Mouse (Mus musculus) gastrocnemius, postnatal 10 days (tissue): ENCODE results near the gene Ly6g6c. TPM values are rescaled to one million over a fixed set of nuclear protein-coding genes. Genes with fewer than 3 reads are reported as not detected.

Experiments
- DNase-seq: peaks from one replicate; pipeline ENCODE4 v3.0.0; 2021; ENCODE audit warnings: mixed read lengths
- total RNA-seq, 2 experiments: library from RNA; stranded (reverse); gene quantifications; 2 replicates each; pipeline ENCODE4 v1.2.3; 2021

The Ly6g6c gene
- total RNA-seq, 2 experiments from 2014 or later, result not detected

DNA sequence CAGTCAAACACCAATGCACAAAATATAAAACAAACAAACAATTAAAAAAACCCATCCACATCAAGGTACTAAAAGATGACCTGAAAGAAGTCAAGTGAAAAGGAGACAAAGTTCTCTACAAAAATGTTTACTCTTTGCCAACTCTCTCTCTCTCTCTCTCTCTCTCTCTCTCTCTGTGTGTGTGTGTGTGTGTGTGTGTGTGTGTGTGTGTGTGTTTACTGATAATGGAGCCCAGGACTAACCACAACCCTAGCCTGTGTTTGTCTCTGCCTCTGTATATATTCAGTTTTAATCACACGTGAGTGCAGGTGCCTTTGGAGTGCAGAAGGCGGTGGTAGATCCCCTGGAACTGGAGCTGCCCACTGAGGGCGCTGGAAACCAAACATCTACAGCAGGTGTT lies 8.1 kb upstream of the Ly6g6c start:
- no peak for DNase-seq

DNA sequence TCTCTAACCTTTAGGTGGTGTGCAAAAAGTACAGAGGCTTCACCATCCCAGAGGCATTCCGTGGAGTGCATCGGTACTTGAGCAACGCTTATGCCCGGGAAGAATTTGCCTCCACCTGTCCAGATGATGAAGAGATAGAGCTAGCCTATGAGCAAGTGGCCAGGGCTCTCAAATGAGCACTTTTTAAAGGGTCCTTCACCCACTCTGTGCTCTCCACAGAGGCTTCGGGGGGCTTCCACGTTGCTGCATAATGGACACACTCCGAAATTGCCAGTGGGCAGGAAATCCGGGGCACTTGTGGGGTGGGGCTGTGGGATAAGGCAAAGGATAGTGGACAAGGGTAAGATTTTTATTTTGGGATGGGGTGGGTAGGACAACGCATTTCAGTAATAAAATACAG lies 6.9 kb upstream of the Ly6g6c start:
- no peak for DNase-seq

DNA sequence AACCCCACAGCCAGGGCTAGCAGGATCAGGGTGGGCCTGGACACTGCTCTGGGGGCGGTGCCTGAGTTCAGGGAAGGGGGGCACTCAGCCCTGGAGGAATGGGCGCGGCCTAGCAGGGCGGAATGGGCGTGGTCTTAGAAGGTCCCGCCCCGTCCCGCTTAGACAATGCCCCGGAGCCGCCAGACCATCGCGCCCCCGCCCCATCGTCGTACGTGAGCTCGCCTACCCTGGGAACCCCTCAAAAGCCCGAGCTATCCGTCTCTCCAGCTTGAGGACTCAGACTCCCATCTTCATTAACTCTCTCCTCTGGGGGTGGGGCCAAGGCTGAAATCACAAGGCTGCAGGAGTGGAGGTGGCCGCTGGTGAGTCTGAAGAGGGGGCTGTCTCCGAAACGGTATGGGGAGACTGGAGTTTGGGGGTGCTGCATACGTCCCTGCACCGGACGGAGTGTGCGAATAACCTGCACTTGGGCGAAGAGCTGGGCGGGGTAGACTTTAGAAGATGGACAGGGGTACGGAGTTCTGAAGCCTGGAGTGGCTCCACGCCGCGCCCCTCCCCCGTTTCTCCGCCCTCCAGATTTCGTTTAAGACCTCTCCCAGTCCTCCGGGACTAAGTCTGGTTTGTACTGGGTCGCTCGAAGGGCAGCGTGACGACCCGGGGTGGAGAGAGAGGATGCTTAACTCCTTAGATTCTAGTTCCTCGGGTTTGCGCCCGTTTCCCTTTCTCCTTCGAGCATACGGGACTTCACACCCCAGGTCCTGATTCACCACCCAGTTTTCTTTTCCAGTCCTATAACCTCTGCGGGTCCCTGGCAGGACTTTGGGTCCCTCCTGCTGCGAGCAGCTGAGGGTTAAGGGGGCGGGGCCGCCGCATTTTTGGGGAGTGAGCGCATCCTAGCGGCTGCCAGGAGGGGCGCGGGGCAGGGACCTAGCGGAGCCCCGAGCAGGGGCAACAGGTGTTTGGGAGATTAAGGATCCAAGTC lies 6.0 kb upstream of the Ly6g6c start, which contains the start of gene Ddah2:
Gene Ddah2, plus strand, starts transcription at position 125 of the 982 bp plus-strand sequence.
- DNase-seq, result peak; percentile 92

GRCm38 (mm10) chr17:35060071-35060470 lies 5.1 kb upstream of the Ly6g6c start:
- no peak for DNase-seq

DNA sequence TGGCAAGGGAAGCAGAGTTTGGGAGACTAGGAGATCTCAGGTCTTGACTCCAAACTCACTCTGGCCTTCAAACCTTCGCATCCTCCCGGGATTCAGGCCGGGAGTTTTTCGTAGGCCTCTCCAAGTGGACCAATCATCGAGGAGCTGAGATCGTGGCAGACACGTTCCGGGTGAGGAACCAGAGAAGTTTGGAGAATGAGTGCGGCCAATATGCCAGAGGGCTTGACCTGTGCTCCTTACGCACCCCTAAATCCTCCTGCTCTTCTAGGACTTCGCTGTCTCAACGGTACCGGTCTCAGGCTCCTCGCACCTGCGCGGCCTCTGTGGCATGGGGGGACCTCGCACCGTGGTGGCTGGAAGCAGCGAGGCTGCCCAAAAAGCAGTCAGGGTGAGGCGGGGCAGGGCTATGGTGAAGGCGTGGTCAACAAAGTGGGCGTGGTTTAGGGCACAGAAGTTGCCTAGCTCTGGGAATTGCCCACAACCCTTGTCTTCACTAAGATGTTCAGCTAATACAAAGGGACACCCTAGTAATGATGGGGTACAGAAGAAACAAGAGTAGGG lies 4.4 kb upstream of the Ly6g6c start:
- DNase-seq, result peak; percentile 40

DNA sequence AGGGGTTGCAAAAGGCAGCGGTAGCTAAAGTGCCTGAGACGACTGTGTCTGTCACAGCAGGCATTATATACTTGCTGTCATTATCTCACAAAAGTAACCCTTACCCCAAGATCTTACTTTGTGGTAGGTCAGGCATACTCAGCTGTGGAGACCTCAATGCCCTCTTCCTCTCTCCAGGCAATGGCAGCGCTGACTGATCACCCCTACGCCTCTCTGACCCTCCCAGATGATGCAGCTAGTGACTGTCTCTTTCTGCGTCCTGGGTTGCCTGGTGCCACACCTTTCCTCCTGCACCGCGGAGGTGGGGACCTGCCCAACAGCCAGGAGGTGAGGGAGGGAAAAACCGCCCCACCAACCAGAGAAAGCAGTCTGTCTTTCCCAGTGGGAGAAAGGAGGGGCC lies 3.9 kb upstream of the Ly6g6c start:
- DNase-seq, result no peak

GRCm38 (mm10) chr17:35063466-35063865 lies 1.7 kb upstream of the Ly6g6c start:
- DNase-seq, result no peak

GRCm38 (mm10) chr17:35064378-35064877 lies 760 bp upstream of the Ly6g6c start:
- DNase-seq, result no peak

- no peak for DNase-seq
Measured at GRCm38 (mm10) chr17:35066084-35066483, 896 bp downstream of the Ly6g6c start, which contains the start of gene Mpig6b. Gene Mpig6b (minus strand): TSS chr17:35066184.

- no peak for DNase-seq
Measured at GRCm38 (mm10) chr17:35068213-35068914, 3.2 kb downstream of the Ly6g6c start.

DNA sequence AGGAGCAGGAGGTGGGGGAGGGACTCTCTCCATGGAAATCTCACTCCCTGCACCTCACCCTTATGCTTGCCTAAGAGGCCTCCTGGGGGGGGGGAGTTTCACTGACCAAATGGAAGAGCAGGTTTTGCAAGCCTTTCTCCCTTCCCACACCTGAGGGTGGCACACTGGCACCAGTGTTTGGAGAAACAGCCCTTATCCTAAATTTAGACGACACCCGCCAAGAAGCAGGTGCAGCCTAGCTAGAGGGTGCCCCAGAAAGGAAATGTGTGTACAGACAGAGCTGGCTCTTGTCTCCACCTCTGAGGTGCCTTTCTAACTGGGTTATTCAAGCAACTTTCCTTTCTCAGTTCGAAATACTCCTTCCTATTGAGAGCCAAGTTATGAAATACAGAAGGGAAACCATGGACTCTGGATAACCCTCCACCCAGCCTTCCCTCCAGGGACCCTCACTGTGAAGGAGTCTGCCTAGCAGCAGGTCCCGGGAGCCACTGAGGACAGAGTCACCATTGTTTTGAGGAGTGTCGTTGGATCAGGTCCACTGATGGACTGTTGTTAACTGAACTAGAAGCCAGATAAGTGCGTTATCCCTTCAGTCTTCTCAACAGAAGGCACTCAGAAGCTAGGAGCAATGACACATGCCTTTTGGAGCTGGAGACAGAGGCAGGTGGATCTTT lies 5.5 kb downstream of the Ly6g6c start:
- DNase-seq, result no peak

- no peak for DNase-seq
Measured at GRCm38 (mm10) chr17:35071454-35071853, 6.3 kb downstream of the Ly6g6c start.

DNA sequence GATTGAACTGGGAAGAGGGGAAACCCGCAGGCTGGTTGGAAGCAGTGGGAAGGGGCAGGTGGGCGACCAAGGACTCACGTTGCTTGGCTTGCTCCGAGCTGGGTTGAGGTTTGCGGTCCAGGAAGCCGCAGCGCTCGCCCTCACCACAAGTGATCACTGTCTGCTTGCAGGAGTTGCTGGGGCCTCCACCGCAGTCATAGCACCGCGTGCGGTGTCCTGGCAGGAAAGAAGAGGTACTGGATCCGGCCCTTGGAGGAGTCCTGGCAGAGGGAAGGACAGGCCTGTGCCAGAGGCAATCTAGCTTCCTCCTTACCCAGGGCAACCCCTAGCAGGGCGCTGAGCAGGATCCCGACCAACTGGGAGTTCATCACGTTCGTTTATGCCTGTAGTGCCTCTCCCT lies 8.9 kb downstream of the Ly6g6c start:
- DNase-seq, result no peak

GRCm38 (mm10) chr17:35076507-35077176 lies 11.5 kb downstream of the Ly6g6c start, which contains the start of gene Ly6g6e:
Gene Ly6g6e (plus strand): TSS chr17:35076902.
- no peak for DNase-seq

DNA sequence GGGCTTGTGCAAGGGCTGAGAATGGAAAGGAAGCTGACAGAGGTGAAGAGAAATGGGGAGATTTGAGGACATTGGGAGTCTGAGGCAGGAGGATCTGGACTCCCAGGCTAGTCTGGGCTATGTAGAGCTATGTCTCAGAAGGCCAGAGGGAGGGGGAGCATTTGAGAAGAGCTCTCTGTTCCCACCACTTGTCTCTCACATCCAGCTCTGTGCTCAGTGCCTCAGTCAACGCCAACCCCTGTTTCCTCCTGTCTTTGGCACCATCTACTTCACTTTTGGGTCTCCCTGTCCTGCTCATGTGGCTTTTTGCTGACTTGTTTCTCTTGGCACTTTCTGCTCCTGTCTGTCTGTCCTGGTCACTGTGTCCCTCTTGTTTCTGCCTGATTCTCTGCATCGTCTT lies 12.1 kb downstream of the Ly6g6c start:
- no peak for DNase-seq

DNA sequence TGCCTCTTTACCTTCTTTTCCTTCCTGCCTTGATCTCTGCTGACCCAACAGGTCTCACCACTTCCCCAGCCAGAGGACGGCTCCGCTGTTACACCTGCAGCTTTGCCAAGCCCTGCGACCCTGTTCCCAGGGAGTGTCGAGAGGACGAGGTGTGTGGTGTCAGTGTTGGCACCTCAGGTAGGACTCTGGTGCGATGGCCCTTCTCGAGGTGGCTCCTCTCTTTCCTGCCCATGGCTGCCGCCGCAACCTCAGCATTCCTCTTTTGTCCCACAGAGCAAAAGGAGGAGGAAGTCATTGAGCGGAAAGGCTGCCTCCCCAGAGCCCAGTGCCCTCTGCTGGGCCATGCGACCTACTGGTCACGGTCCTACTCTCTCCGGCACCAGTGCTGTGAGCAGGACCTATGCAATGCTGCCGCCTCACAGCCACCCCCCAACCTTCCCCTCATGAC lies 12.6 kb downstream of the Ly6g6c start, which contains the start of gene Ly6g6d:
Gene Ly6g6d, minus strand, starts transcription at position 280 of the 448 bp plus-strand sequence.
- DNase-seq, result peak; percentile 38

GRCm38 (mm10) chr17:35079778-35080177 lies 14.6 kb downstream of the Ly6g6c start:
- DNase-seq, result no peak

- no peak for DNase-seq
Measured at GRCm38 (mm10) chr17:35080248-35080647, 15.1 kb downstream of the Ly6g6c start.

DNA sequence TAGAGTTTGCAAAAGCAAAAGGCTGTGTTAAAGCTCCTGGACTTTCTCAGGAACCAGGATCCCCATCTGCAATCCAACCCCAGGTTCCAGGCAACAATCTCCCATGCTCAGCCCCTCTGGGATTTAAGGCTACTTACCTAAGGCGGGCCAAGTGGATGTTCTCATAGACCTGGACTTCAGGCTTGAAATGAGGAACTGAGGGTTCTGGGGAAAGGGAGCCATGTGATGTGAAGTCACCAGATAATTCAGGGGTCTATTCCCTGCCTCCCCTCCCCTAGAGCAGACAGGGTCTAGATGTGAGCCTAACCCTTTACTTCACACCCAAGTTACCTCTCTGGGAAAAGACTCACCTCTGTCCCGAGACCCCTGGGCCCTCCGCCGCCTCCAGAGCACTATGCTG lies 15.5 kb downstream of the Ly6g6c start:
- no peak for DNase-seq

DNA sequence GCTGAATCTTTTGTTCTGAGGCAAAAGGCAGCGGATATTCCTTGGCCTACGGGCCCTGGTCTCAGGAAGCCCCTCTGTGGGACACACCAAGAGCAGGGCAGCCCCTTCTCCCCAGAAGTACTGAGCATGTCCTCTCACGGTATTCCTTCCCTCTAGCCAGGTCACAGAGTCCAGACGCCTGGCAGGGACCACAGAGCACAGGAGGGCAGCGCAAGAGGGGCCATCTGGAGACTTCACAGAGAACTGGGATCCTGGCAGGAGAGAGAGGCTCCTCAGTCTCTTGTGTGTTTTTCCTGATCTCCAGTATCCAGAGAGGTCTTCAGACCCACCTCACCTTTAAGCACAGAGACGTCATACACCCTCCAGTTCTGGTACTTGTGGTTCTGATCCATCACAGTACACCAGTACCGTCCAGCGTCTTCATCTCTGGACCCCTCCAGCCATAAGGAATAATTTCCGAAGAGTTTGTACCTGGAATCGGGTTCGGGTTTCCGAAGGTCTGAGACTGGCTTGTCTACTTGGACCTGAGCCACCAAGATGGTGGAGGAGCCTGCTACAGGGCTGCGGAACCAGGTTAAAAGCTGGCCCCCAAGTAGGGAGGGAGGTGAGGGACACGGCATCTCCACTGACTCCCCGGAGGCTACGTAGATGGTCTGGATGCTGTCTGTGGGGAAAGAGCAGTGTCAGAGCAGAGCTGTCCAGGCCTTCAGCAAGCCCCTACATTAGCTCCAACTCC lies 17.8 kb downstream of the Ly6g6c start:
- DNase-seq, result no peak
